Mouse (Mus musculus): Measurements from ENCODE around the gene Sorl1.

GRCm38 (mm10) chr9:41929986-41930385, 194.1 kb downstream of the Sorl1 start:
- no peak for TF ChIP-seq EP300 (IDR thresholded peaks at IDR 0.05; ENCODE audit: low read depth)
- TF ChIP-seq CTCF (IDR thresholded peaks at IDR 0.05; ENCODE audit: low read depth): no peak
